Mouse (Mus musculus): ENCODE results near the gene Mbl2.

GRCm38 (mm10) chr19:30185536-30185935 is 47.2 kb upstream of the Mbl2 start:
- TF ChIP-seq POLR2A (IDR thresholded peaks at IDR 0.05; ENCODE audit: control insufficient read depth in 1 of 2, insufficient read depth in 1 of 2, low read depth in 1 of 2, low read length in 2 of 2, poor library complexity in 1 of 2): no peak
- no peak for TF ChIP-seq ZC3H11A (IDR thresholded peaks at IDR 0.05; ENCODE audit: low read depth, low read length)
- TF ChIP-seq CTCF (IDR thresholded peaks at IDR 0.05 in 2 of 3, conservative IDR thresholded peaks at IDR 0.05 in 1 of 3; ENCODE audit: control insufficient read depth in 1 of 3, insufficient read depth in 1 of 3, low read depth in 2 of 3, low read length in 3 of 3, poor library complexity in 1 of 3, severe bottlenecking in 1 of 3): no peak
- no peak for TF ChIP-seq EP300 (IDR thresholded peaks at IDR 0.05; ENCODE audit: low read depth in 1 of 2, low read length in 2 of 2)
- no peak for TF ChIP-seq GABPA (IDR thresholded peaks at IDR 0.05; ENCODE audit: low read depth, low read length)
- TF ChIP-seq ETS1 (IDR thresholded peaks at IDR 0.05; ENCODE audit: low read depth, low read length): no peak
- TF ChIP-seq JUND (IDR thresholded peaks at IDR 0.05; ENCODE audit: low read depth, low read length): no peak
- no peak for TF ChIP-seq USF2 (IDR thresholded peaks at IDR 0.05; ENCODE audit: borderline replicate concordance in 1 of 2, insufficient read depth in 1 of 2, low read depth in 1 of 2, low read length in 2 of 2)
- TF ChIP-seq USF1 (IDR thresholded peaks at IDR 0.05; ENCODE audit: low read depth, low read length): no peak
- TF ChIP-seq MEF2A (IDR thresholded peaks at IDR 0.05; ENCODE audit: extremely low read depth, insufficient replicate concordance, low read depth, low read length, poor library complexity, severe bottlenecking): no peak
- no peak for TF ChIP-seq BHLHE40 (IDR thresholded peaks at IDR 0.05; ENCODE audit: borderline replicate concordance, low read depth, low read length)
- no peak for TF ChIP-seq MAZ (IDR thresholded peaks at IDR 0.05; ENCODE audit: low read depth, low read length)
- no peak for TF ChIP-seq GATA1 (IDR thresholded peaks at IDR 0.05; ENCODE audit: low read depth, low read length)
- no peak for TF ChIP-seq RAD21 (IDR thresholded peaks at IDR 0.05; ENCODE audit: low read depth, low read length)
